Mouse (Mus musculus): ENCODE results near the gene Olfr750.

GRCm38 (mm10) chr14:51051941-51052340 is 22.3 kb downstream of the Olfr750 start:
- TF ChIP-seq CTCF (IDR thresholded peaks at IDR 0.05): no peak
- no peak for TF ChIP-seq EP300 (IDR thresholded peaks at IDR 0.05)

Measured in lung, postnatal 0 days (tissue).